Mouse (Mus musculus) embryo, embryonic 10.5 days (tissue): ENCODE measurements around the gene Srp14.
A peak's percentile ranks its signal among the peaks of the same experiment; 100 is the strongest.

Source experiments
- DNase-seq: peaks from one replicate; pipeline ENCODE4 v3.0.0-alpha.2; 2015; ENCODE audit warnings: low spot score

Srp14 gene

GRCm38 (mm10) chr2:118490241-118491091 lies 11.0 kb upstream of the Srp14 start:
- DNase-seq: no peak

GRCm38 (mm10) chr2:118487806-118488205 lies 8.3 kb upstream of the Srp14 start:
- no peak for DNase-seq

- peak; percentile 82 for DNase-seq
Measured at GRCm38 (mm10) chr2:118486933-118487332, 7.4 kb upstream of the Srp14 start.

GRCm38 (mm10) chr2:118485415-118485814 lies 5.9 kb upstream of the Srp14 start:
- no peak for DNase-seq

GRCm38 (mm10) chr2:118484386-118484898 lies 4.9 kb upstream of the Srp14 start:
- no peak for DNase-seq

GRCm38 (mm10) chr2:118483032-118483431 lies 3.5 kb upstream of the Srp14 start:
- DNase-seq: no peak

- DNase-seq: no peak
Measured at GRCm38 (mm10) chr2:118480886-118481285, 1.4 kb upstream of the Srp14 start.

- no peak for DNase-seq
Measured at GRCm38 (mm10) chr2:118478833-118479549, 520 bp downstream of the Srp14 start.

- no peak for DNase-seq
Measured at GRCm38 (mm10) chr2:118468354-118468753, 11.2 kb downstream of the Srp14 start.

- DNase-seq: no peak
Measured at GRCm38 (mm10) chr2:118466601-118467000, 12.9 kb downstream of the Srp14 start.

- no peak for DNase-seq
Measured at GRCm38 (mm10) chr2:118465894-118466293, 13.6 kb downstream of the Srp14 start.

- no peak for DNase-seq
Measured at GRCm38 (mm10) chr2:118464450-118464849, 15.1 kb downstream of the Srp14 start.

GRCm38 (mm10) chr2:118463480-118463879 lies 16.0 kb downstream of the Srp14 start:
- no peak for DNase-seq

GRCm38 (mm10) chr2:118461480-118462165 lies 17.9 kb downstream of the Srp14 start:
- no peak for DNase-seq

- DNase-seq: peak; percentile 20
Measured at GRCm38 (mm10) chr2:118457463-118458261, 21.8 kb downstream of the Srp14 start.

GRCm38 (mm10) chr2:118457029-118457428 lies 22.5 kb downstream of the Srp14 start:
- no peak for DNase-seq

- DNase-seq: no peak
Measured at GRCm38 (mm10) chr2:118451056-118451455, 28.5 kb downstream of the Srp14 start.

- no peak for DNase-seq
Measured at GRCm38 (mm10) chr2:118448181-118448580, 31.3 kb downstream of the Srp14 start.

GRCm38 (mm10) chr2:118445696-118446674 lies 33.5 kb downstream of the Srp14 start:
- DNase-seq: no peak

- DNase-seq: no peak
Measured at GRCm38 (mm10) chr2:118442723-118443122, 36.8 kb downstream of the Srp14 start.
